Mouse (Mus musculus) liver, embryonic 14.5 days (tissue): Measurements from ENCODE around the gene Adrb1. TPM values are rescaled to one million over a fixed set of nuclear protein-coding genes. Genes with fewer than 3 reads are reported as not detected.

Source experiments
- ATAC-seq: fragments of 200-750 bp; cut with Nextera tagmentation; 2 replicates; pipeline ENCODE4 v1.8.0; 2017; ENCODE audit warnings: moderate number of reproducible peaks, mild to moderate bottlenecking, moderate library complexity; ENCODE audit not compliant: insufficient read depth
- DNase-seq, 3 experiments: peaks; one replicate each; pipeline ENCODE4 v3.0.0-alpha.2; 2012 to 2013; ENCODE audit warnings: low read depth in 3 of 3, low spot score in 3 of 3
- H3K27ac ChIP-seq: fragments of 300-500 bp; sonication (generic); 2 replicates; pipeline ENCODE4 v1.5.1; 2014; ENCODE audit warnings: moderate library complexity, mild to moderate bottlenecking, control low read depth, inconsistent platforms
- H3K27me3 ChIP-seq: fragments of 300-500 bp; sonication (generic); 2 replicates; pipeline ENCODE4 v1.6.1; 2014; ENCODE audit warnings: mild to moderate bottlenecking, low read length, moderate library complexity; ENCODE audit not compliant: control insufficient read depth, insufficient read depth
- H3K36me3 ChIP-seq: fragments of 300-500 bp; sonication (generic); replicated peaks from 2 replicates; pipeline ENCODE4 v1.6.1; 2014; ENCODE audit warnings: low read depth; ENCODE audit not compliant: control insufficient read depth, insufficient read depth
- H3K4me1 ChIP-seq, 2 experiments: fragments of 200-500 bp in 1 of 2; fragments of 300-500 bp in 1 of 2; sonication (generic) in 1 of 2; replicated peaks; 2 replicates each; pipeline ENCODE4 v1.6.1; 2012 to 2014; ENCODE audit warnings: antibody characterized with exemption in 1 of 2, inconsistent platforms in 1 of 2, low read length in 1 of 2; ENCODE audit not compliant: control insufficient read depth in 2 of 2, insufficient read depth in 2 of 2
- H3K4me2 ChIP-seq: fragments of 300-500 bp; sonication (generic); 2 replicates; pipeline ENCODE4 v1.6.1; 2014; ENCODE audit warnings: low read depth, mild to moderate bottlenecking, control low read depth, moderate library complexity
- H3K4me3 ChIP-seq, 2 experiments: fragments of 200-500 bp in 1 of 2; fragments of 300-500 bp in 1 of 2; sonication (generic) in 1 of 2; 2 replicates each; pipeline ENCODE4 v1.5.1; 2012 to 2014; ENCODE audit warnings: low read depth in 2 of 2, low read length in 2 of 2, mild to moderate bottlenecking in 2 of 2, control low read depth in 1 of 2, inconsistent platforms in 1 of 2, moderate library complexity in 1 of 2; ENCODE audit not compliant: insufficient read depth in 1 of 2
- H3K9ac ChIP-seq: fragments of 300-500 bp; sonication (generic); replicated peaks from 2 replicates; pipeline ENCODE4 v1.6.1; 2014; ENCODE audit warnings: mild to moderate bottlenecking, control low read depth, moderate library complexity
- H3K9me3 ChIP-seq: fragments of 300-500 bp; sonication (generic); 2 replicates; pipeline ENCODE4 v1.6.1; 2016; ENCODE audit warnings: low read length, mixed read lengths; ENCODE audit not compliant: control insufficient read depth
- CTCF ChIP-seq: IDR thresholded peaks from 2 replicates; pipeline ENCODE4 v1.5.1; 2016; ENCODE audit warnings: antibody characterized with exemption, low read depth, control low read depth
- EP300 ChIP-seq: IDR thresholded peaks from 2 replicates; pipeline ENCODE4 v1.6.1; 2016; ENCODE audit warnings: antibody characterized with exemption, low read depth
- WGBS: fragments of 180-500 bp; shearing (Covaris S2); extraction: QIAGEN DNeasy Blood & Tissue Kit; methylation state at CpG from one replicate; pipeline ENCODE4 v1.1.7; 2014; ENCODE audit not compliant: insufficient replicate concordance; 5-methylcytosine and 5-hydroxymethylcytosine counted together
- polyA plus RNA-seq, 2 experiments: library from polyadenylated mRNA; depleted of rRNA in 1 of 2; stranded (reverse) in 1 of 2; unstranded in 1 of 2; fragments of >200 nt; fragmentation: Nextera tagmentation in 1 of 2; extraction: Ambion mirVana in 1 of 2; gene quantifications; 2 replicates each; pipeline versions ENCODE4 v1.2.1 to v1.2.3; 2012 to 2014

Adrb1 gene
- polyA plus RNA-seq, 2 experiments, result 0.20 to 0.30 TPM

GRCm38 (mm10) chr19:56686218-56686617 is 35.8 kb upstream of the Adrb1 start:
- Histone ChIP-seq H3K36me3 (no peaks in the 10 kb centered on the region), H3K4me3 (no peak overlapping the region), H3K4me1 (peaks cover 0 to 14% of the 10 kb centered on the region in 2 experiments; a peak in 1 of 4 replicates), H3K9ac (no peak overlapping the region), H3K27ac (no peak overlapping the region), H3K27me3 (no peaks in the 10 kb centered on the region), H3K9me3 (no peaks in the 10 kb centered on the region), H3K4me2 (no peak overlapping the region)
- DNase-seq (no peak), ATAC-seq (no peak)
- TF ChIP-seq CTCF (no peak), EP300 (no peak)
- 71% methylated on average over 12 of the region's 12 CpGs for WGBS

GRCm38 (mm10) chr19:56687026-56687635 is 34.9 kb upstream of the Adrb1 start:
- Histone ChIP-seq H3K27ac (no peak overlapping the region), H3K4me2 (no peak overlapping the region), H3K4me1 (peaks cover 0 to 14% of the 10 kb centered on the region in 2 experiments; a peak in 1 of 4 replicates), H3K9me3 (no peaks in the 10 kb centered on the region), H3K4me3 (no peak overlapping the region), H3K27me3 (no peaks in the 10 kb centered on the region), H3K36me3 (no peaks in the 10 kb centered on the region), H3K9ac (no peak overlapping the region)
- TF ChIP-seq EP300 (no peak), CTCF (no peak)
- ATAC-seq (no peak), DNase-seq (no peak)
- 53% methylated on average over 8 of the region's 8 CpGs for WGBS

- 61% methylated on average over 10 of the region's 10 CpGs for WGBS
Measured at GRCm38 (mm10) chr19:56687676-56688075, 34.3 kb upstream of the Adrb1 start.

GRCm38 (mm10) chr19:56688661-56689335 is 33.2 kb upstream of the Adrb1 start:
- H3K9me3 ChIP-seq, result no peaks in the 10 kb centered on the region
- H3K4me1 ChIP-seq, result peaks cover 0 to 14% of the 10 kb centered on the region in 2 experiments; a peak in 1 of 4 replicates
- no peak overlapping the region for H3K27ac ChIP-seq
- no peak overlapping the region for H3K9ac ChIP-seq
- TF ChIP-seq CTCF (no peak), EP300 (no peak)
- 45% methylated on average over 12 of the region's 12 CpGs for WGBS
- H3K4me3 ChIP-seq, result no peak overlapping the region
- no peak for DNase-seq
- no peaks in the 10 kb centered on the region for H3K27me3 ChIP-seq
- H3K36me3 ChIP-seq, result no peaks in the 10 kb centered on the region
- H3K4me2 ChIP-seq, result no peak overlapping the region
- no peak for ATAC-seq

More at GRCm38 (mm10) chr19:56687676-56688075, 34.3 kb upstream of the Adrb1 start:
- H3K4me2 ChIP-seq, result no peak overlapping the region
- H3K4me1 ChIP-seq, result peaks cover 0 to 14% of the 10 kb centered on the region in 2 experiments; a peak in 1 of 4 replicates
- H3K4me3 ChIP-seq, result no peak overlapping the region
- no peaks in the 10 kb centered on the region for H3K27me3 ChIP-seq
- no peaks in the 10 kb centered on the region for H3K36me3 ChIP-seq
- H3K9ac ChIP-seq, result no peak overlapping the region
- no peak for TF ChIP-seq EP300
- TF ChIP-seq CTCF, result no peak
- no peak overlapping the region for H3K27ac ChIP-seq
- DNase-seq (no peak), ATAC-seq (no peak)
- H3K9me3 ChIP-seq, result no peaks in the 10 kb centered on the region

- TF ChIP-seq EP300, result no peak
- no peak for TF ChIP-seq CTCF
- Histone ChIP-seq H3K27me3 (no peaks in the 10 kb centered on the region), H3K27ac (no peak overlapping the region), H3K4me2 (no peak overlapping the region), H3K9me3 (no peaks in the 10 kb centered on the region), H3K9ac (no peak overlapping the region), H3K4me1 (peaks cover 0 to 12% of the 10 kb centered on the region in 2 experiments; a peak in 1 of 4 replicates), H3K4me3 (no peak overlapping the region), H3K36me3 (no peaks in the 10 kb centered on the region)
- DNase-seq (no peak), ATAC-seq (no peak)
- WGBS, result 50% methylated on average over 6 of the region's 6 CpGs
Measured at GRCm38 (mm10) chr19:56689493-56689892, 32.5 kb upstream of the Adrb1 start.
